Mouse (Mus musculus) hindbrain, embryonic 10.5 days (tissue): Measurements from ENCODE around the gene St7. TPM values are rescaled to one million over a fixed set of nuclear protein-coding genes. Genes with fewer than 3 reads are reported as not detected.

ENCODE experiments used
- DNase-seq: peaks from one replicate; pipeline ENCODE4 v3.0.0-alpha.2; 2017; ENCODE audit warnings: low spot score
- H3K27ac ChIP-seq: fragments of 300-500 bp; sonication (generic); 2 replicates; pipeline ENCODE4 v1.5.1; 2016; ENCODE audit warnings: mild to moderate bottlenecking, moderate library complexity
- H3K27me3 ChIP-seq: fragments of 300-500 bp; sonication (generic); 2 replicates; pipeline ENCODE4 v1.6.1; 2016; ENCODE audit warnings: mild to moderate bottlenecking; ENCODE audit not compliant: poor library complexity, insufficient read depth, severe bottlenecking
- H3K36me3 ChIP-seq: fragments of 300-500 bp; sonication (generic); 2 replicates; pipeline ENCODE4 v1.6.1; 2016; ENCODE audit warnings: mild to moderate bottlenecking, moderate library complexity
- H3K4me1 ChIP-seq: fragments of 300-500 bp; sonication (generic); replicated peaks from 2 replicates; pipeline ENCODE4 v1.6.1; 2016; ENCODE audit warnings: mild to moderate bottlenecking
- H3K4me3 ChIP-seq: fragments of 300-500 bp; sonication (generic); 2 replicates; pipeline ENCODE4 v1.5.1; 2016; ENCODE audit warnings: mild to moderate bottlenecking, moderate library complexity
- H3K9me3 ChIP-seq: fragments of 300-500 bp; sonication (generic); 2 replicates; pipeline ENCODE4 v1.6.1; 2016; ENCODE audit warnings: mild to moderate bottlenecking, moderate library complexity
- WGBS: fragments of 180-500 bp; shearing (Covaris S2); methylation state at CpG from one replicate; pipeline ENCODE4 v1.1.7; 2016; 5-methylcytosine and 5-hydroxymethylcytosine counted together
- polyA plus RNA-seq: library from polyadenylated mRNA; unstranded; fragments of >200 nt; fragmentation: Nextera tagmentation; extraction: Ambion mirVana; gene quantifications from 2 replicates; pipeline ENCODE4 v1.2.1, GENCODE M21; 2016

St7 gene
- polyA plus RNA-seq, 1 experiment from 2014 or later: 34.8 TPM

- Histone ChIP-seq H3K9me3 (no peaks in the 10 kb centered on the region), H3K4me3 (no peak overlapping the region), H3K27me3 (no peaks in the 10 kb centered on the region), H3K27ac (no peak overlapping the region), H3K36me3 (no peaks in the 10 kb centered on the region), H3K4me1 (peaks cover 2% of the 10 kb centered on the region; the same call in 1 of the 2 replicates)
- DNase-seq: no peak
- whole genome bisulfite sequencing: 81% methylated on average over 3 of the region's 3 CpGs
These were observed 270.7 kb downstream of the St7 start for GRCm38 (mm10) chr6:17963455-17963854.

GRCm38 (mm10) chr6:17968467-17969144 lies 275.9 kb downstream of the St7 start:
- H3K4me3 ChIP-seq: no peak overlapping the region
- no peaks in the 10 kb centered on the region for H3K27me3 ChIP-seq
- no peaks in the 10 kb centered on the region for H3K9me3 ChIP-seq
- H3K27ac ChIP-seq: 0 out of 2 replicates have a peak overlapping the region, but pooled peaks have one; percentile 37
- no peaks in the 10 kb centered on the region for H3K36me3 ChIP-seq
- H3K4me1 ChIP-seq: peaks cover 4% of the 10 kb centered on the region; the same call in 1 of the 2 replicates
- 76% methylated on average over 1 of the region's 1 CpGs for WGBS
- DNase-seq: peak; percentile 94

GRCm38 (mm10) chr6:17969815-17970214 lies 277.1 kb downstream of the St7 start:
- H3K36me3 ChIP-seq: no peaks in the 10 kb centered on the region
- H3K27me3 ChIP-seq: no peaks in the 10 kb centered on the region
- 82% methylated on average over 1 of the region's 1 CpGs for WGBS
- H3K4me3 ChIP-seq: no peak overlapping the region
- DNase-seq: no peak
- peaks cover 3% of the 10 kb centered on the region; the same call in 1 of the 2 replicates for H3K4me1 ChIP-seq
- no peaks in the 10 kb centered on the region for H3K9me3 ChIP-seq
- no peak overlapping the region for H3K27ac ChIP-seq

GRCm38 (mm10) chr6:17971393-17971792 lies 278.7 kb downstream of the St7 start:
- no peaks in the 10 kb centered on the region for H3K36me3 ChIP-seq
- 0 out of 2 replicates have a peak, but pooled peaks cover 2% of the 10 kb centered on the region for H3K4me1 ChIP-seq
- no peak for DNase-seq
- no peaks in the 10 kb centered on the region for H3K27me3 ChIP-seq
- no peak overlapping the region for H3K4me3 ChIP-seq
- H3K9me3 ChIP-seq: no peaks in the 10 kb centered on the region
- H3K27ac ChIP-seq: no peak overlapping the region

- no peak overlapping the region for H3K4me3 ChIP-seq
These were observed 281.7 kb downstream of the St7 start for GRCm38 (mm10) chr6:17974416-17974815.

GRCm38 (mm10) chr6:17977165-17977564 lies 284.4 kb downstream of the St7 start:
- Histone ChIP-seq H3K9me3 (no peaks in the 10 kb centered on the region), H3K4me1 (no peaks in the 10 kb centered on the region), H3K27ac (no peak overlapping the region), H3K4me3 (no peak overlapping the region), H3K27me3 (no peaks in the 10 kb centered on the region), H3K36me3 (no peaks in the 10 kb centered on the region)
- no peak for DNase-seq
- WGBS: 53% methylated on average over 1 of the region's 1 CpGs

More at GRCm38 (mm10) chr6:17974416-17974815, 281.7 kb downstream of the St7 start:
- Histone ChIP-seq H3K27ac (no peak overlapping the region), H3K36me3 (no peaks in the 10 kb centered on the region), H3K4me1 (no peaks in the 10 kb centered on the region), H3K9me3 (no peaks in the 10 kb centered on the region), H3K27me3 (no peaks in the 10 kb centered on the region)
- no peak for DNase-seq
- WGBS: 86% methylated on average over 3 of the region's 3 CpGs

GRCm38 (mm10) chr6:17978324-17978723 lies 285.6 kb downstream of the St7 start:
- no peak overlapping the region for H3K4me3 ChIP-seq
- no peaks in the 10 kb centered on the region for H3K36me3 ChIP-seq
- H3K27ac ChIP-seq: no peak overlapping the region
- no peaks in the 10 kb centered on the region for H3K4me1 ChIP-seq
- no peak for DNase-seq
- no peaks in the 10 kb centered on the region for H3K27me3 ChIP-seq
- H3K9me3 ChIP-seq: no peaks in the 10 kb centered on the region
- 82% methylated on average over 5 of the region's 5 CpGs for WGBS

GRCm38 (mm10) chr6:17978881-17979280 lies 286.1 kb downstream of the St7 start:
- Histone ChIP-seq H3K9me3 (no peaks in the 10 kb centered on the region), H3K27ac (no peak overlapping the region), H3K27me3 (no peaks in the 10 kb centered on the region), H3K36me3 (no peaks in the 10 kb centered on the region), H3K4me1 (no peaks in the 10 kb centered on the region), H3K4me3 (no peak overlapping the region)
- 92% methylated on average over 3 of the region's 3 CpGs for WGBS
- no peak for DNase-seq

GRCm38 (mm10) chr6:17979361-17979760 lies 286.6 kb downstream of the St7 start:
- Histone ChIP-seq H3K4me1 (no peaks in the 10 kb centered on the region), H3K36me3 (no peaks in the 10 kb centered on the region), H3K27me3 (no peaks in the 10 kb centered on the region), H3K4me3 (no peak overlapping the region), H3K27ac (no peak overlapping the region), H3K9me3 (no peaks in the 10 kb centered on the region)
- no peak for DNase-seq
- WGBS: 78% methylated on average over 1 of the region's 1 CpGs

GRCm38 (mm10) chr6:17990173-17991028 lies 297.7 kb downstream of the St7 start:
- 93% methylated on average over 9 of the region's 9 CpGs for WGBS
- Histone ChIP-seq H3K27me3 (no peaks in the 10 kb centered on the region), H3K9me3 (no peaks in the 10 kb centered on the region), H3K36me3 (no peaks in the 10 kb centered on the region), H3K4me1 (peaks cover 9% of the 10 kb centered on the region), H3K27ac (no peak overlapping the region), H3K4me3 (no peak overlapping the region)
- no peak for DNase-seq

- DNase-seq: no peak
- Histone ChIP-seq H3K4me1 (peaks cover 9% of the 10 kb centered on the region), H3K36me3 (no peaks in the 10 kb centered on the region), H3K9me3 (no peaks in the 10 kb centered on the region), H3K4me3 (no peak overlapping the region), H3K27me3 (no peaks in the 10 kb centered on the region), H3K27ac (0 out of 2 replicates have a peak overlapping the region, but pooled peaks have one; percentile 2)
- 66% methylated on average over 7 of the region's 7 CpGs for WGBS
These were observed 298.9 kb downstream of the St7 start for GRCm38 (mm10) chr6:17991625-17992024.
